Mouse (Mus musculus) hindbrain, embryonic 10.5 days (tissue): Measurements from ENCODE around the gene Intu. TPM values are rescaled to one million over a fixed set of nuclear protein-coding genes. Genes with fewer than 3 reads are reported as not detected.

Experiments
- DNase-seq: peaks from one replicate; pipeline ENCODE4 v3.0.0-alpha.2; 2017; ENCODE audit warnings: low spot score
- H3K27ac ChIP-seq: fragments of 300-500 bp; sonication (generic); 2 replicates; pipeline ENCODE4 v1.5.1; 2016; ENCODE audit warnings: mild to moderate bottlenecking, moderate library complexity
- H3K27me3 ChIP-seq: fragments of 300-500 bp; sonication (generic); 2 replicates; pipeline ENCODE4 v1.6.1; 2016; ENCODE audit warnings: mild to moderate bottlenecking; ENCODE audit not compliant: poor library complexity, insufficient read depth, severe bottlenecking
- H3K36me3 ChIP-seq: fragments of 300-500 bp; sonication (generic); 2 replicates; pipeline ENCODE4 v1.6.1; 2016; ENCODE audit warnings: mild to moderate bottlenecking, moderate library complexity
- H3K4me1 ChIP-seq: fragments of 300-500 bp; sonication (generic); replicated peaks from 2 replicates; pipeline ENCODE4 v1.6.1; 2016; ENCODE audit warnings: mild to moderate bottlenecking
- H3K4me3 ChIP-seq: fragments of 300-500 bp; sonication (generic); 2 replicates; pipeline ENCODE4 v1.5.1; 2016; ENCODE audit warnings: mild to moderate bottlenecking, moderate library complexity
- H3K9me3 ChIP-seq: fragments of 300-500 bp; sonication (generic); 2 replicates; pipeline ENCODE4 v1.6.1; 2016; ENCODE audit warnings: mild to moderate bottlenecking, moderate library complexity
- WGBS: fragments of 180-500 bp; shearing (Covaris S2); methylation state at CpG from one replicate; pipeline ENCODE4 v1.1.7; 2016; 5-methylcytosine and 5-hydroxymethylcytosine counted together
- polyA plus RNA-seq: library from polyadenylated mRNA; unstranded; fragments of >200 nt; fragmentation: Nextera tagmentation; extraction: Ambion mirVana; gene quantifications from 2 replicates; pipeline ENCODE4 v1.2.1, GENCODE M21; 2016

Gene Intu
- polyA plus RNA-seq, 1 experiment from 2014 or later = 5.3 TPM

- Histone ChIP-seq H3K4me3 (no peak overlapping the region), H3K27me3 (peaks cover 50% of the 10 kb centered on the region), H3K9me3 (peaks cover 7% of the 10 kb centered on the region; the same call in 1 of the 2 replicates), H3K4me1 (peaks cover 20% of the 10 kb centered on the region), H3K27ac (no peak overlapping the region), H3K36me3 (no peaks in the 10 kb centered on the region)
- DNase-seq = no peak
- 80% methylated on average over 4 of the region's 4 CpGs for WGBS
Observed at GRCm38 (mm10) chr3:40534141-40534540, 3.1 kb downstream of the Intu start.

GRCm38 (mm10) chr3:40540567-40541554 lies 9.8 kb downstream of the Intu start:
- Histone ChIP-seq H3K4me1 (0 out of 2 replicates have a peak, but pooled peaks cover 6% of the 10 kb centered on the region), H3K9me3 (no peaks in the 10 kb centered on the region), H3K27me3 (no peaks in the 10 kb centered on the region), H3K4me3 (peak overlapping the region; percentile 94), H3K36me3 (no peaks in the 10 kb centered on the region), H3K27ac (peak overlapping the region; percentile 93)
- peak; percentile 95 for DNase-seq
- 4% methylated on average over 45 of the region's 45 CpGs for WGBS

GRCm38 (mm10) chr3:40546621-40547020 lies 15.5 kb downstream of the Intu start:
- H3K27ac ChIP-seq = no peak overlapping the region
- 0 out of 2 replicates have a peak, but pooled peaks cover 6% of the 10 kb centered on the region for H3K4me1 ChIP-seq
- DNase-seq = no peak
- H3K4me3 ChIP-seq = no peak overlapping the region
- 80% methylated on average over 4 of the region's 4 CpGs for WGBS
- H3K27me3 ChIP-seq = no peaks in the 10 kb centered on the region
- H3K9me3 ChIP-seq = no peaks in the 10 kb centered on the region
- H3K36me3 ChIP-seq = peaks cover 14% of the 10 kb centered on the region; the same call in 1 of the 2 replicates

- Histone ChIP-seq H3K36me3 (peaks cover 35% of the 10 kb centered on the region), H3K27me3 (no peaks in the 10 kb centered on the region), H3K27ac (no peak overlapping the region), H3K4me1 (no peaks in the 10 kb centered on the region), H3K9me3 (no peaks in the 10 kb centered on the region), H3K4me3 (no peak overlapping the region)
- WGBS = 75% methylated on average over 10 of the region's 10 CpGs
- DNase-seq = no peak
Observed at GRCm38 (mm10) chr3:40652941-40653352, 121.9 kb downstream of the Intu start.

GRCm38 (mm10) chr3:40653582-40653981 lies 122.5 kb downstream of the Intu start:
- Histone ChIP-seq H3K36me3 (peaks cover 41% of the 10 kb centered on the region), H3K4me1 (no peaks in the 10 kb centered on the region), H3K27ac (no peak overlapping the region), H3K9me3 (no peaks in the 10 kb centered on the region), H3K27me3 (no peaks in the 10 kb centered on the region), H3K4me3 (no peak overlapping the region)
- WGBS = 94% methylated on average over 16 of the region's 16 CpGs
- no peak for DNase-seq

GRCm38 (mm10) chr3:40654028-40654427 lies 122.9 kb downstream of the Intu start:
- H3K4me3 ChIP-seq = no peak overlapping the region
- peaks cover 46% of the 10 kb centered on the region for H3K36me3 ChIP-seq
- 93% methylated on average over 11 of the region's 11 CpGs for WGBS
- no peak for DNase-seq
- H3K9me3 ChIP-seq = no peaks in the 10 kb centered on the region
- no peaks in the 10 kb centered on the region for H3K27me3 ChIP-seq
- no peaks in the 10 kb centered on the region for H3K4me1 ChIP-seq
- no peak overlapping the region for H3K27ac ChIP-seq

- Histone ChIP-seq H3K4me3 (no peak overlapping the region), H3K4me1 (no peaks in the 10 kb centered on the region), H3K36me3 (peaks cover 47% of the 10 kb centered on the region), H3K9me3 (no peaks in the 10 kb centered on the region), H3K27me3 (no peaks in the 10 kb centered on the region), H3K27ac (no peak overlapping the region)
- DNase-seq = no peak
- 92% methylated on average over 11 of the region's 11 CpGs for WGBS
Observed at GRCm38 (mm10) chr3:40655571-40655970, 124.5 kb downstream of the Intu start.

GRCm38 (mm10) chr3:40656339-40656738 lies 125.3 kb downstream of the Intu start:
- Histone ChIP-seq H3K27ac (no peak overlapping the region), H3K4me3 (no peak overlapping the region), H3K9me3 (no peaks in the 10 kb centered on the region), H3K27me3 (no peaks in the 10 kb centered on the region), H3K36me3 (peaks cover 47% of the 10 kb centered on the region), H3K4me1 (no peaks in the 10 kb centered on the region)
- WGBS = 96% methylated on average over 5 of the region's 5 CpGs
- DNase-seq = no peak

- no peaks in the 10 kb centered on the region for H3K4me1 ChIP-seq
Observed at GRCm38 (mm10) chr3:40660231-40660630, 129.1 kb downstream of the Intu start.

GRCm38 (mm10) chr3:40666109-40666508 lies 135.0 kb downstream of the Intu start:
- Histone ChIP-seq H3K9me3 (no peaks in the 10 kb centered on the region), H3K27me3 (no peaks in the 10 kb centered on the region), H3K36me3 (peaks cover 56% of the 10 kb centered on the region), H3K4me1 (no peaks in the 10 kb centered on the region), H3K27ac (no peak overlapping the region), H3K4me3 (no peak overlapping the region)
- no peak for DNase-seq
- 94% methylated on average over 4 of the region's 4 CpGs for WGBS

More at GRCm38 (mm10) chr3:40660231-40660630, 129.1 kb downstream of the Intu start:
- peaks cover 57% of the 10 kb centered on the region for H3K36me3 ChIP-seq
- no peaks in the 10 kb centered on the region for H3K9me3 ChIP-seq
- DNase-seq = no peak
- no peak overlapping the region for H3K4me3 ChIP-seq
- 92% methylated on average over 2 of the region's 2 CpGs for WGBS
- H3K27me3 ChIP-seq = no peaks in the 10 kb centered on the region
- no peak overlapping the region for H3K27ac ChIP-seq

- Histone ChIP-seq H3K4me1 (no peaks in the 10 kb centered on the region), H3K27me3 (no peaks in the 10 kb centered on the region), H3K27ac (no peak overlapping the region), H3K4me3 (no peak overlapping the region), H3K9me3 (no peaks in the 10 kb centered on the region), H3K36me3 (peaks cover 54% of the 10 kb centered on the region)
- 86% methylated on average over 8 of the region's 8 CpGs for WGBS
- no peak for DNase-seq
Observed at GRCm38 (mm10) chr3:40666861-40667719, 136.0 kb downstream of the Intu start.

- Histone ChIP-seq H3K4me1 (no peaks in the 10 kb centered on the region), H3K4me3 (no peak overlapping the region), H3K27me3 (no peaks in the 10 kb centered on the region), H3K27ac (no peak overlapping the region), H3K36me3 (peaks cover 46% of the 10 kb centered on the region), H3K9me3 (no peaks in the 10 kb centered on the region)
- no peak for DNase-seq
- 81% methylated on average over 6 of the region's 6 CpGs for WGBS
Observed at GRCm38 (mm10) chr3:40668889-40669288, 137.8 kb downstream of the Intu start.
